Mouse (Mus musculus): Measurements from ENCODE around the gene Akna.

- no peak for TF ChIP-seq HCFC1 (IDR thresholded peaks at IDR 0.05; ENCODE audit: borderline replicate concordance, insufficient read depth, low read length)
- TF ChIP-seq MAFK (IDR thresholded peaks at IDR 0.05; ENCODE audit: insufficient read depth, low read depth, low read length), result no peak
- no peak for TF ChIP-seq CHD2 (IDR thresholded peaks at IDR 0.05; ENCODE audit: low read depth, low read length)
Measured at GRCm38 (mm10) chr4:63384262-63384661, 18.9 kb downstream of the Akna start.
